Mouse (Mus musculus): ENCODE data around the gene Ccdc93.

Ccdc93 gene

GRCm38 (mm10) chr1:121430938-121431928 lies at the start of gene Ccdc93:
TSS of gene Ccdc93 (plus strand) at chr1:121431049.
- peak; percentile 100 for DNase-seq

DNA sequence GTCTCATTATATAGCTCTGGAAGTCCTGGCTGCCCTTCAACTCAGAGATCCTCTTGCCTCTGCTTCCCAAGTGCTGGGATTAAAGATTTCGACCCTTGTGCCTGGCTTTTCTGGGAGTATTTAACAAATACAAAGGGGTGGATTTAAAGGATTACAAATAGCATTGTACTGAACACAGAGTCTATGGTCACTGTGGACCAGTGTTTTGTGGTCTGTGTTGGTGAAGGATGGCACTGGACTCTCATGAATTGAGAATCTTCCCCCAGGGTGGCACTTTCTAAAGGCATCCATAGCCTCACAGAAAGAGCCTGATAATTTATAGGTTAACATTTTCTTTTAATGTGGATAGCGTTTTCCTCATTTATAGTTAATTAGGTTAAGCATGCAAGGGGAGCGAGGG lies 49.3 kb upstream of the Ccdc93 start:
- DNase-seq = no peak

DNA sequence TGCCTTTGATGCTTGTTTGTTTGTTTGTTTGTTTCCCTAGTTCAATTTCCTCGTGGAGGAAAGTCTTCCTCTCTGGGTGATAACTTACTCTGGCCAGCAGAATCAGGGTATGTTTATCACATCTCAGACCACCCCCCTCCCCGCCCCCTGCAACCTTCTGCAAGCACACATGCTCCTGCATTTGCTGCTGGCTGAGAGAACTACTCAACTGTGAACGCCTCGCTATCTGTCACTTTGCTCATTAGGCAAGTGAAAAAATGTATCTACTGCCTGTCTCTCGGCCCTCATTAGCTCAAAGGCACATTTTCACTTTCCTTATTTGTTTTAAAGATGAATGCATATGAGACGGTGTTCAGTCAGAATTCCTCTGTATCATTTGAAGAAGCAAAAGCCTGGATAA lies 42.5 kb upstream of the Ccdc93 start:
- no peak for DNase-seq

DNA sequence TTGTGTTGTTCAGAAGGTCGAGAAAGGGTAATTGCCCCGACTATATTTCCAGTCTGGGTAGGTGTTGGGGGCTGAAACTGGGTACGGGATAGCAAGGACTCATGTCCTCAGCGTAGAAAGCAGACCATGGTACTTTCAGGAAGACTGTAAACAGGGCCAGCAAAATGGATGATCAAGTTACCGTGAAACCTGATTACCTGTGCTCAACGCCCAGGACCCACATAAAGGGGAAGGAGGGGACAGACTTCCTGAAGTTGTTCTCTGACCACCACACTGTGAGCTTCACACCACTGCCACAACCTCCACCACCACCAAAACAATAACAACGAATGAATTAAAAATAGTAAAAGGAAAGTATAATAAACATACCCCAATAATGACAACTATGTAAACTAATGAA lies 42.1 kb upstream of the Ccdc93 start:
- no peak for DNase-seq

- DNase-seq = peak; percentile 36
These were observed 41.3 kb upstream of the Ccdc93 start for GRCm38 (mm10) chr1:121389574-121389973.

- DNase-seq = no peak
These were observed 40.8 kb upstream of the Ccdc93 start for GRCm38 (mm10) chr1:121390003-121390402.

DNA sequence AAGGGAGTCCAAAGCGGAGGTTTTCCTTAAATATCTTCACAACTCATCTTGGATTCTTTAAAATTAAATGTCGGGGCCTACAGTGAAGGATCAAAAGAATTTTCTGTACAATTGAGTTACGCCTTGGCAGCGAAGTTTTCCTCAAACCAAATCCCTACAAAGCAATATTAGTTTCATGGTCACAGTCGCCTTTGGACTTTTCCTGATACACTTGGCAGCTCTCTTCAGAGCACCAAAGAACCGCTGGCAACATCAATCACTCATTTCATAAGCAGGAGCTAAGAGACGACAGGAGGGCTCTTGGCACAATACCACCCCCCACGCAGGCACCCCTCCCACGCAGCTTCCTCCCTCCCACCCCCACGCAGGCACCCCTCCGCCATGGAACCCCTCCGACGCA lies 40.4 kb upstream of the Ccdc93 start:
- no peak for DNase-seq

- DNase-seq = no peak
These were observed 40.0 kb upstream of the Ccdc93 start for GRCm38 (mm10) chr1:121390855-121391254.

GRCm38 (mm10) chr1:121393117-121393516 lies 37.7 kb upstream of the Ccdc93 start:
- DNase-seq = no peak

DNA sequence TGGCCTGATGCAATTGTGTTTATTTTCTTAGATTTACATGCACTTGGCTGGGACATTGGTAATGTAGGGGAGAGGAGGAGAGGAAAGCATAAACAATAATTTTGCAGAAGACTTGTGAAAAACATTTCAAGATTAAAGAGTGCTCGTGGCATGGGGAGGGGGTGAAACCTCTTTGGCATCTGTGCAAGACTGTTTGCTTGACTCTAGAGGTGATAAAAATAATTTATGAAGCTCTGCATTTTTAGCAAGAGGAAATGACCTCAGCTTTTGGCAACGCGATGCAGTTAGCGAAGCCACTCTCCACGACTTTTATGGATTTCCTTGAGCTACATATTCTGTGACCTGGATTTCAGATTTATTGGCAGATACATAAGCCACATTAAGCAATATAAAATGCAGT lies 36.1 kb upstream of the Ccdc93 start:
- no peak for DNase-seq

GRCm38 (mm10) chr1:121396501-121396900 lies 34.3 kb upstream of the Ccdc93 start:
- DNase-seq = no peak

GRCm38 (mm10) chr1:121398231-121398630 lies 32.6 kb upstream of the Ccdc93 start:
- DNase-seq = no peak

DNA sequence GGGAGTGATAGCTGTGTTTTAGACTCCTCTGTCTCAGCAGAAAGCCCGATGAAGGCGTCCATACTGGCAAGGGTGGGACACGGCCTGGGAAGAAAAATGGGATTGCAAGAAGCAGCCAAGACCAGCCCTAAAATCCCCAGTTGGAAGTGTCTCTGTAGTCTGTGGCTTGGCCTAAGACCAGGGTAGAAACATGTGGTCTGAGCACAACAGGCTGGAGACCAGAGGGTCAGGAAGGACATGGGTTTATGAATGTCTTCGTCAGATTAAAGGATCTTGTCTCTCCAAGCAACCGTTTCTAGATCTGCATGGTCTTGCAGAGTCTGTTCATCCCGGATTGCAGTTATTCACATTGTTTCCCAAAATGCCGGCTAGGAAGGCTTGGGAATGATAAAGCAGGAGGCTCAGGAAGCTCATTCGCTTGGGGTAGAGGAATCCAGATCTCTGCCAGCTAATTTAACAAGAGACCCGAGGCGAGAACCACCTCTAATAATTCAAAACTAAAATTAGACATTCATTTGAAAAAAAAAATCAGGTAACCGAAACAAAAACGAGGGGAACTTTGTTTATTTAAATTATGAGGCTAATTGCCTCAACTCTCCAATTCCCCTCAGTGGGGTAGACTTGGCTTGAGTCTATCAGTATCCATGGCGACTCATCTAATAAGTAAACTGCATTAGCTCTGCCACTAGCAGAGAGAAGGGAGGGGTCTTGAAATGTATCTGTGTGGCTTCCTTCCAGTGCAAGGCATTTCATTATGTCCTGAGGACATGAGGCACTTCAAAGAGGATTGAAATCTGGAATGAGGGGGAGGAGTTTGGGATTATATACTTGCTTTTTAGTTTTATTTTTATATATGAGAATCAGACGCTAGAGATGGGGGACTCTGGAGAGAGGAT lies 31.6 kb upstream of the Ccdc93 start:
- no peak for DNase-seq

GRCm38 (mm10) chr1:121400243-121400642 lies 30.6 kb upstream of the Ccdc93 start:
- no peak for DNase-seq

- DNase-seq = peak; percentile 54
These were observed 11.8 kb upstream of the Ccdc93 start for GRCm38 (mm10) chr1:121419084-121419483.

DNA sequence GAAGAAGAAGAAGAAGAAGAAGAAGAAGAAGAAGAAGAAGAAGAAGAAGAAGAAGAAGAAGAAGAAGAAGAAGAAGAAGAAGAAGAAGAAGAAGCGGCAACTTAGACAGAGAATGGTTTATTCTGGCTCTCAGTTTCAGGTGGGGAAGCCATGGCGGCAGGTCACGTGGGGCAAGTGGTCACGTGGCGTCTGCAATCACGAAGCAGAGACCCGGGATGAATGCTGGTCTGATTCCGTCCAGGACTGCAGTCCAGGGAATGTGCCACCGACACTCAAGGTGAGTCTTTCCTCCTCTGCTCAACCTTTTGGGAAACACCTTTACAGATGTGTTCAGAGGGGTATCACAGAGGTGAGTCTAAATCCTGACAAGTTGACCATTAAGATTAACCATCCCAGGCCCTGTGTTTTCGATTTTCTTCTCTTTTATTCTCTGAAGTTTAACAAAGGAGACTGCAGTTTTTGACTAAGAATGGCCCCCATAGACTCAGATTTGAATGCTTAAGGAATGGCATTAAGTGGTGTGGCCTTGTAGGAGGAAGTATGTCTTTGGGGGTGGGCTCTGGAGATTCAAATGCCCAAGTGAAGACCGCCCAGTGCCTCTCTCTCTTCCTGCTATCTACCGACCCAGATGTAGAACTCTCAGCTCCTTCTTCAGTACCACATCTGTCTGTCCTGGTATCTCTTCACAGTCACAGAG lies 11.1 kb upstream of the Ccdc93 start:
- DNase-seq = no peak

DNA sequence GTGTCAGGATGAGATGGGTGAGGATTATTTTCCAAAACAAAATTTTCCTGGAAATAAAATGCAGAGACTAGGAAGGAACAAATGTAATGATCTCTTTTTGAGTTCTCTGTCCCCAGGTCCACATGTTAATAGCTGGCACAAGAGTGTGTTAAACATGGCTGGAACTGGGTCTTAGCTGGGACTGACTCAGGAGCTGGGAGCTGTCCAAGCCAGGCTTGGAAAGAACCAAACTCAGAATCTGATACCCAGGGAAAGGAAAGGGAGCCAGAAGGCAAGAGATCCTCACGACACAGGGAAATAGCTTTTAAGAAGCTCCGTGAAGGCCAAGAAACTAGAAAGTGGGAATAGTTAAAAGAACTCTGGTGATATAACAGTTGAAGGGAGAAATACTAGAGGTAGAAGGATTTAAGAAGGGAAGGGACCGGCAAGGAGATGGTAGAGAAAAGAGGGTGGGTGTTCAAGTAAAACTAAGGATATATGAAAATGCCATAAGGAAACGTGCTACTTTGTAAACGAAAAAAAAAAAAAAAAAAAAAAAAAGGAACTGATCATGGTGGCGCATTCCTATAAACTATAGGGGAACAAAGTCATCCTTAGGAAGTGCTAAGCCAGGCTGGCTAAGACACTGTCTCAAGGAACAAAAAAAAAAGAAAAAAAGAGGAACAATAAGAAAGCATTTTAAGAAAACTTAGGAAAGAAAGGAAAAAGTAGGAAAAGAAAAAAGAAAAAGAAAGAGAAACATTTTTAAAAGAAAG lies 489 bp upstream of the Ccdc93 start:
- no peak for DNase-seq

GRCm38 (mm10) chr1:121435981-121436380 lies 5.1 kb downstream of the Ccdc93 start:
- no peak for DNase-seq

DNA sequence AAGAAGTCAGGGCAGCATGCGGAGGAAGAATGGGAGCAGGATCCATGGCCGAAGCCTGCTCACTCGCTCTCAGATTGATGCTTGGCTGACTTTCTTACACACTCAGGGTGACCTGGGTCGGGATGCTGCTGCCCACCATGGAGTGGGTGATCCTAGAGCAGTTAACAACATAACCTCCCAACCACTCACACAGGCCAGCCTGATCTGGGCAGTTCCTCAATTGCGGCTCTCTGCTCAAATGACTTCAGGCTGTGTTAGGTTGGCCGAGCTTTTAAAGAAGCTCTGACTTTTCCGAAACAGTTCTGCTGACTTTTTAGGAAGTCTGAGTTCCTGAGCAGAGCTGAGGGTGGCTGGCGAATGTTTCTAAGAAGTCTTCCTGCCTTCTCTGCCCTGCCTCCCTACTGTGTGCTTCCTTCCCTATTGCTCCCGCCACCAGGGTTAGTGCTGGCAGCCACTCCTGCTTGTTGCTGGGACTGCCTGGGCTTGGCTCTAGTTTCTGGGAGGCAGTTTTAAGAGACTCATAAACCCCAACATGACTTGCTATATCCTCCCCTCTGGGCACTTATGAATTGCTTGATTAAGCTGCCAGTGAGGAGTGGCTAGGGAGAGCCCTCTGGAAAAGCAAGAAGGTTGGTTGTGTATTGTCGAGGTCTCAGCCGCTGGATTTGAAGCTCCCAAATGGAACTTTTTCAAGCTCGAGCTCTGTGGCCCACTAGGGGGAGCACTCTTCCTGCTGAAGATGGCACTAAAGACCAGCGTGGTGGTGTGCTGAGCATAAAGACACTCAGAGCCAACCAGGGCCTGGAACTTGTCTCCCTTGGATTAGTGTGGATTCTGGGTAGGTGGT lies 9.9 kb downstream of the Ccdc93 start:
- peak; percentile 88 for DNase-seq

DNA sequence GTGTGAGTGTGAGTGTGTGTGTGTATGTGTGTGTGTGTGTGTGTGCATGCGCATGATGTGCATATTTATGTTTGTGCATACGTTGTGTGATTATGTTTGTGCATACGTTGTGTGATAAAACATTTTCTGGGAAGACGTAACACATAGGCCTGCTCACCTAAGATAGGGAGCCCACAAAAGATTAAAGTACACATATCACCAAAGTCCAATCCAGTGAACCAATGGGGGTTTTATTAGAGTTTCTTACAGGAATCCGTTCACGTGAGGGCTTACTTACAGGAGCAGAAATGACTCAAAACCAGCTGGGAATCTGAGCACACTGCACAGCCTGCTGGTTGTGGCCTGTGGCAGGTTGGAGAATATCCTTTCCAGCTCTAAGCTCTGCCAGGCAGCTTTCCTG lies 13.3 kb downstream of the Ccdc93 start:
- no peak for DNase-seq

DNA sequence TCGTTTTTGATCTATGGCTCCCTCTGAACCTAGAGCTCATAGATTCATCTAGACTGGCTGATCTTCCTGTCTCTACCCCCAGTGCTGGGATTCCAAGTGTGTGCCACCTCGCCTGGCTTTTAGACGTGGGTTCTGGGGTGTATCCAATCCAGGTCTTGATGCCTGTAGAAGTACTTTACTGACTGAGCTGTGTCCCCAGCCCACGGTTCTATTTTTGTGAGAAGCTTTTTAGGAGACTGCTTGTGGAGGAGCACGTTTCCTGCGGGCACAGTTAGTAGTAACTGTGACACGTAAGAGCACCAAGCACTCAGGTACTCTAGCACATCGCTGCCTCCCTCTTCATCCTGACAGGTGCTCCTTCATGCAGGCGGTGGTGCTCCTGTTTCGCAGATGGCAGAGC lies 16.4 kb downstream of the Ccdc93 start:
- DNase-seq = no peak
